Mouse (Mus musculus) gastrocnemius, postnatal 4 days (tissue): ENCODE data around the gene Tmem183a. TPM values are rescaled to one million over a fixed set of nuclear protein-coding genes. Genes with fewer than 3 reads are reported as not detected.

ENCODE experiments used
- DNase-seq, 2 experiments: peaks; one replicate each; pipeline ENCODE4 v3.0.0; 2021 to 2022; ENCODE audit warnings: low spot score in 2 of 2, mixed read lengths in 2 of 2
- total RNA-seq, 2 experiments: library from RNA; stranded (reverse); gene quantifications; 2 replicates each; pipeline ENCODE4 v1.2.3; 2021

Tmem183a gene
- total RNA-seq, 2 experiments from 2014 or later = 26.9 to 35.5 TPM

DNA sequence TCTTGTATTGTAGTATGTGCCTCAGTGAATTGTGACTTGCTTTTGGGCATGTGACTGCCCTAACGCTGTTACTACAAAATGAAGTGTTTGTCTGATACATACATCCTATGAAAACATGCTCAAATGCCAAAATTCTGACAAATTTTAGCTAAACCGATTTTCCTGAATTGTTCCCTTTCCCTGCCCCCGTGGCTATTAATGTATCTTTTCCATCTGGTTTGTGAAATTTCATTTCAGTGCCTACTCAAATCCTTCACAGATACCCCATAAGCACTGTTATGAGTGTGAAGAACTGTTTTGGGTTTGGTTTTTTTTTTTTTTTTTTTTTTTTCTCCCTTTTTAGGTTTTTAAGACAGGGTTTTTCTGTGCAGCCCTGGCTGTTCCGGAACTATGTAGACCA, 16.7 kb downstream of the Tmem183a start:
- DNase-seq = no peak

DNA sequence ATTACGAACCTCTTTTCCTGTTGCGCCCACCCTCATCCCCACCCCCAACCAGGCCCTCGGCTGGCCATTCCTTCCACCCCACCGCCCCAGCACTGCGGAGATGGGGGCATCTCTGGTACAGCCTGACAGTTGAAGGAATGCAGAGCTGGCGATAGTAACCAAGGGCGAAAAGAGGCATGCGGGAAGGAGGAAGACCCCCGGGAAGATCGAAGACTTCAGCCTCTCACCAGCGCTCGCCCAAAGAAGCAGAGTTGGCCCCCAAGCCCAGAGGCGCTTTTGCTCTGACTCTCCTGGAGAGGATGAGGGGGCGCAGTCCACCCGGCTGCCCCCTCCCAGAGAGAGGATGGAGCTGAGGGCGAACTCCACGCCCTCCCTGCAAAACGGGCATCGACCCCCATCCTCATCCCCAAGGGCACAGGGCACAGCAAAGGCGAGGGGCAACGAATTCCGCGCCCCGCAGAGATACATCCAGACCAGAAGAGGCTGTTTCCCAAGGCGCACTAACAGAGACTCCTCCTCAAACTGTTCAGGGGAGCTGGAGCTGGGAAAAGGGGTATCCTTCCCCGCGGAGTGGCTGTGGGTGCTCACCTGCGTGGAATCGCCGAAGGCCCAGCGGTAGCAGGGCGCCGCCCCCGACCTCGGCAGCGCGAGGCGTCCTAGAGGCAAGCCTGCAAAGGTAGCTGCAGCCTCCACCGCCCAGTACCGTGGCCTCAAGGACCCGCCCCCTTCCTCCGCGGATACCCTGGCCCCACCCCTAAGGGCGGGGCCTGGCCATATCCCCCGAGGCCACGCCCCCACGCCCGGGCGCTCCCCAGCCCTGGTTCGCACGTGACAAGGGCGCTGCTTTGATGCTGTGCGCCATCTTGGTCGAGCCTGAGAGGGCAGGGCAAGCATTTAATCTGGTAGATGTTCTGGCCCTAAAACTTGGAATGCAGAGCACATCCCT, 17.5 kb downstream of the Tmem183a start:
- peak; percentile 69 to 80 for DNase-seq

DNA sequence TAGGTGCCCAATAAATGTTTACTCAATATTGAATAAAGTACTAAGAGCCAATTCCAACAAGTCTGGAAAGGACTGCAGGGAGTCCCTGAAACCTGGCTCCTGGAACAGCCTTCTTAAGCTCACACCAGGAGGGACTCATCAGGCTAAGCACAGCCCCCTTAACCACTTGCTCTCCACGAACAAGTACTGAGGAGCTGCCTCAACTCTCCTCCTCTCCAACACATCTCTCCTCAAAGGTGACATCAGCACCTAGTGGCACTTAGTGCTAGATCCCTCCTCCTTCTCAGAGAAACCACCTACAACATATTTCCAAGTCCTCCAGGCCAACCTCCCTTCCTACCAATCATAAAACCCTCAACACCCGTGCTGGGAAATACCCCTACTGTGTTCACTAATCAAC, 18.2 kb downstream of the Tmem183a start:
- DNase-seq = no peak

DNA sequence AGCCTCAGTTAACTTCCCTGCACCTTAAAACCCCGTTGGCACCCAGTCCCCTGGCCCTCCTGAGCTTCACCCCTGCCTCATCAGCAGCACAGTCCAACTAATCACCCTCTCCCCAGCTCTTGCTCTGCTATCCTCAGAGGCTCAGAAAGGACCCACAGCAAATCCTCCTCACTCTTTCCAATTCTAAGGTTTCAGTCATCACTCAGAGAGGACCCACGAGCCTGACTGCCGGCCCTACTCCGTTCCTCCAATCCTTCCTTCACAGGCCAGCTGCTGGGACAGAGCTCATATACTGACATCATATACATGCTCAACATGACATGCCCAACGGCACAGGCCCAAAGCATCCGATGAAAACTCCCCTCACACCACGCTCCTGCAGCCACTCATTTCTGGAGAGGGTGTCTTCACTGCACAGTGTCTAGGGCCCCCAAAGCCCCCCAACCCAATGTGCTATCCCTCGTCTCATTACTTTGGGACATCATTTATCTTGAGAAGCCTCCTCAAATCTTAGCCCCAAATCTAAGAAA, 18.9 kb downstream of the Tmem183a start:
- peak in 1 of 2 experiments; percentile 7 for DNase-seq

- DNase-seq = no peak
These were observed 19.5 kb downstream of the Tmem183a start for GRCm38 (mm10) chr1:134342278-134342664.

DNA sequence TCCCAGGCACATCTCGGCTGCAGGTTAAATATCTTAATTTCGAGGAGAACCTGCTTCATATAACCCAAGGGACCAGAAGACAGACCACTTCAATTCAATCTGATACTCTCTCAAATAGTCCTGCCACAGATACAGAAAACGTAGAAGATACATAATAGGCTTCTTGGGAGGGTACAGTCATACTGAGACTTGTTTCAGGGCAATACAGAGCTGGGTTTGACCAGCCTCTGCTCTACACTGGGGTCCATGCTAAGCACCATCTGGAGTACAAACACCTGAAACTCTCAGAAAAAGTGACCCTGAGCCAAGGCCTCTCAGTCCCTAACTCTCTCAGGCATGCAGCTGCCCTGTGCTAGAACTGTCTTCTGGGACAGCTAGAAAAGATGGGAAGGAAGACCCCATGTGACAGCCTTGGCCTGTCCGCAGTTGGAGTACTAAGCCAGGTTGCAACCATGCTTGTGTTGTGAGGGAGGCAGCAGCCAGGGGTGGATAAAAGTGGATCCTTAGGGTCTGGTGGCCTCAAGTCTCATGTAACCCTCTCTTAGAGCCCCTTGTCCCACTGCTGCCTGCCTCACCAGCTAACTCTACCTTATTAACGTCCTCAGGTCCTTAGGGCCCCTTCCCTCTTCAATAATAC, 20.0 kb downstream of the Tmem183a start:
- DNase-seq = peak in 1 of 2 experiments; percentile 6

- DNase-seq = no peak
These were observed 21.8 kb downstream of the Tmem183a start for GRCm38 (mm10) chr1:134339757-134340619.

DNA sequence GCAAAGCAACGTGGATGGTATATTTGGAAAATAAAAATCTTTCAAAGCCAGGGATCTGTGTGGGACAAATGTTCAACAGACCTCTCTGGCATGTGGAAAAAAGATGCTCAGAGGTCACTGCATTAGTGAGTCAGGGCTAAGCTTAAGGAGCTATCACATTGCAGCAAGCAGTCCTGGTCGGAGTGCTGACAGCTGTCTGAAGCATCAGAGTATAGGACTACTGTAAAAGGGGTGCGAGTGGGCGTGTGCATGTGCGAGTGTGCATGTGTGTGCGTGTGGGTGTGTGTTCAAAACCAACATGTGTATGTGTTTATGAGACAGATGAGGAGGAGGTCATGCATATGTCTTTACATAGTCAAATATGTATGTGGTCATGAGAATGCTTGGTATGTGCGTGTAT, 22.6 kb downstream of the Tmem183a start:
- DNase-seq = no peak

- no peak for DNase-seq
These were observed 24.6 kb downstream of the Tmem183a start for GRCm38 (mm10) chr1:134336958-134337710.

- DNase-seq = no peak
These were observed 25.6 kb downstream of the Tmem183a start for GRCm38 (mm10) chr1:134335924-134336810.

DNA sequence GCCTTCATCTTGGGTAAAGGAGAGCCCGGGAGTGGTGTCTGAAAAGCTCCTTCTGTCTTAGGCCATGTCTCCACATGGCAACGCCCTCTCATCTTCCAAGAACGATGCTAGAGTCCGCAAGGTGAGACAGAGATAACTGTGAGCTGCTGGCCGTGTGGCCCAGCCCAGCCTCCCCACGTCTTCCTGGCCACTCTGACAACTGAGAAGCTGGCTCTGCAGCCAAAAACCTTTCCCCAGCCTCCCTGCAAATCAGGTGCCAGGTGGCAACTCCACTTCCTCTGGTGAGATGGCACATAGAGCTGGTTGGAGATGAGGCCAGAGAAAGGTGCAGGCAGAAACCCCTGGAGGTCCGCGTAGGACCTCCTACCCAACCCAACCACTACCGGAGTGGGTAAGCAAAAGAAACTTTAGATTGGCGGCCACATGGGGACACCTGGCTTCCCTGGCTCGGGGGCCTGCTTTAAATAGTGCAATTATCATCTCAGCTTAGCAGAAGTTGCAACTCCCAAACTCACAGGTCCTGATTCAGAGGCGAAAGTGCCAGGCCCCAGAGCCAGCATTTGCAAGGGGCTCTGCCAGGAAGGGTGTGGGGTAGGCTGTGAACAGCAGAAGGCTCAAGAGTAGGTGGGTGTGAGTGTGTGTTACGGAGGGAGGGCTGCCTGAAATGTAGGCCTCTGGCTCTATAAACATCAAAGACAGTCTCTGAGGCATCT, 26.4 kb downstream of the Tmem183a start:
- no peak for DNase-seq

GRCm38 (mm10) chr1:134334111-134334827, 27.5 kb downstream of the Tmem183a start:
- no peak for DNase-seq

GRCm38 (mm10) chr1:134333371-134334110, 28.2 kb downstream of the Tmem183a start:
- DNase-seq = no peak

DNA sequence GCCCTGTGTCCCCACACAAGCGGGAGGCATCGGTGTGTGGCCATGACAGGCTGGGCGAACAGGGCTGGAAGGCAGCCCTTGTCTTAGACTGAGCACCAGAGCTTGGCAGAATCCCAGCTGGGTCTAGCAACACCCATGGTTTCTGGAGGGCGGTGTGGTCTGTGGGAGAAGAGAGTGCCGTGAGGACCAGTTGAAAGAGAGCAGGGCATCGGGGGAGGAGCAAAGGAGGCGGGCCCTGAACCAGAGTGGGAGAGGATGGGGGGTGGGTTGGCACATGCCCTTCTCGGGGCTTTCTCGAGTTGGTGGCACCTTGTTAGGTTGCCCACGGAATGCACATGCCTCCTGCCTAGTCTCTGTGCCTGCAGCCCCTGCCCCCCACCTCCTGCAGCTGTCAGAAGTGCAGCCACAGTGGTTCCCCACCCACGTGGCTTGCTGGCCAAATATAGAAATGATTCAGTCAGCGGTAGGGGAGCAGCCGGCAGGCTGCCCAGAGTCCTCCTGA, 29.0 kb downstream of the Tmem183a start, which contains the start of gene Ppfia4:
Ppfia4 (minus strand) TSS at position 159 of the 502 bp plus-strand sequence.
- DNase-seq = peak in 1 of 2 experiments; percentile 65

- peak; percentile 76 to 84 for DNase-seq
These were observed 29.7 kb downstream of the Tmem183a start for GRCm38 (mm10) chr1:134331879-134332635.

DNA sequence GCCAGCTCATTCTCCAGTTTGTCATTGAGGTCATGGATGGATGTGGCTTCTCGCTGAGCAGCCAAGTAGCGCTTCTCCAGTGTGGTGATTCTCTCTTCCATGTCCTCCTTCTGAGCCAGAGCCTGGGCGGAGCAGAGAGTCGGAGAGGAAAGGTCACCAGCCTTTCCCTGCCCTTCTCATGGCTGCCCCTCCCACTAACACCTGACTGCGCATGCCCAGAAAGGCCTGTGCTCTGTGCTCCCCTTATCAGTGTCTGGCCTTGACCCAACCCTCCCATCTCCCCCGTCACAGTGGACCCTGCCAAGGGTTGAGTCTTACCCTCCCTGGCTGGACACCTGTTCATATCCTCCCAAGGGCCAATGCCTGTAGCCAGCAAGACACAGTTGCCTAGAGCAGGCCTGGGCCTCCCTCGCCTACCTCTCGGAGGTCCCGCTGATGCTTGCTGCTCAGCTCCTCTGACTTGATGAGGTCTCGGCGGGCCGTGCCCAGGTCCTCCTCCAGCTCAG, 34.9 kb downstream of the Tmem183a start:
- DNase-seq = no peak
